ENCODE assay signal across 8 mouse cellular contexts in the genomic region with DNA sequence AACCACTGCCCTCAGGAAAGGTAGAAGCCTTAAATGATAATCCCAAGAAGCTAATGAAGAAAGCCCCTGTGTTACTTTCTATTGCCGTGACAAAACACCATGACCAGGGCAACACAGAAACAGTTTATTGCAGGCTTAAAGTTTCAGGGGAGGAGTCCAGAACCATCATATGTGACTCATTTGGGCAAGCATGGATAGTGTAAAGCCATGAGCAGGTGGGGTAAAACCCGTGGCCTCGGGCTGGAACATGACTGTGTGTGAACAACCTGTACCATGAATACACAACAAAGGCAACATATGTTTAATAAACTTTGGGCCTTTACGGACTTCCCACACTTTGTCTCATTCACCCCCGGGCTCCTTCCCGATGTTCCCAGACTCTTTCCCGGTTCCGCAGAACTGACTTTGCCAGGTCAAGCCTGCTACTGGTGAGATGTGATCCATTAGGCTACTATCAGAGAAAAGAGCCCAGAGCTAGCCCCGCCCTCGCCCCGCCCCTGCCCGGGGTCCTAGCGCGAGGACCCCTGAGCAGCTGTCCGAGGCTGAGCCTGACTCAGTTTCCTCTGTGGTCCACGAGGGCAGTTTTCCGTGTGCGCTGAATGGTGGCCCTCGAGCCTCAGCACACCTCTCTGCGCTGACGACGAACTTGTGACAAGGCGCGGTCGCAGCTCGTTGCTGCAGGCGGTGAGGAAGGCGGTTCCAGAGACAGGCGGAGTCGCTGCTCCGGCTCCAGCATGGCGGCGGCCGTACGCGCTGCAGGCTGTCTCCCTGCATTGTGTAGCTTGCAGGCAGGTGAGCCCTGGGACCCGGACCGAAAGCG. TPM values are rescaled to one million over a fixed set of nuclear protein-coding genes. Genes with fewer than 3 reads are reported as not detected.
DNase-seq lines count a peak whose midpoint lies in the region; ATAC-seq and TF ChIP-seq lines count a peak whose summit lies in the region.

A gene (minus strand): TSS at position 401 of the 820 bp plus-strand sequence.
A gene (plus strand): TSS at position 529 of the 820 bp plus-strand sequence.

- peak; percentile 84 for DNase-seq in c-Kit-positive CD71-positive TER-119-positive erythroid progenitor cells, embryonic 14.5 days (ENCODE audit: low spot score)
- DNase-seq in heart, postnatal 0 days (ENCODE audit: low spot score), result peak; percentile 69
- DNase-seq in kidney, postnatal 4 days, result peak; percentile 92 to 94

- peaks cover 3% of the 10 kb centered on the region for H3K27me3 ChIP-seq in E14TG2a.4 (ENCODE audit: insufficient read depth, low read length)
- no peaks in the 10 kb centered on the region for H3K27me3 ChIP-seq in forebrain, embryonic 12.5 days
- H3K27me3 ChIP-seq in heart, postnatal 0 days (ENCODE audit: control insufficient read depth, insufficient read depth, low read length), result no peaks in the 10 kb centered on the region
- H3K27me3 ChIP-seq in liver, embryonic 16.5 days (ENCODE audit: control insufficient read depth, insufficient read depth, low read depth, low read length), result no peaks in the 10 kb centered on the region
- H3K27me3 ChIP-seq in neural tube, embryonic 13.5 days, result no peaks in the 10 kb centered on the region
- H3K27me3 ChIP-seq in testis, adult 2 months (ENCODE audit: control insufficient read depth, insufficient read depth, low read length), result no peaks in the 10 kb centered on the region

- TF ChIP-seq CTCF in E14TG2a.4 (conservative IDR thresholded peaks at IDR 0.05; ENCODE audit: low read length), result no peak
- no peak for TF ChIP-seq CTCF in heart, postnatal 0 days (IDR thresholded peaks at IDR 0.05; ENCODE audit: low read depth)
- TF ChIP-seq CTCF in testis, adult 2 months (IDR thresholded peaks at IDR 0.05; ENCODE audit: control insufficient read depth, insufficient read depth, insufficient replicate concordance, low read depth, low read length), result no peak

- H3K4me3 ChIP-seq in E14TG2a.4 (replicated peaks; ENCODE audit: low read length), result peak within 1 kb of the TSS; percentile 97
- peak within 1 kb of the TSS; percentile 86 for H3K4me3 ChIP-seq in forebrain, embryonic 12.5 days (replicated peaks)
- peak within 1 kb of the TSS; percentile 94 for H3K4me3 ChIP-seq in heart, postnatal 0 days (ENCODE audit: low read depth, low read length)
- peak within 1 kb of the TSS; percentile 80 for H3K4me3 ChIP-seq in liver, embryonic 16.5 days (ENCODE audit: low read depth, low read length)
- H3K4me3 ChIP-seq in neural tube, embryonic 13.5 days, result peak within 1 kb of the TSS; percentile 82
- H3K4me3 ChIP-seq in testis, adult 2 months (ENCODE audit: control insufficient read depth, low read depth, low read length), result peak within 1 kb of the TSS; percentile 95

- 4% methylated on average over 39 of the region's 39 CpGs for WGBS in forebrain, embryonic 12.5 days
- 5% methylated on average over 39 of the region's 39 CpGs for WGBS in heart, postnatal 0 days
- 4% methylated on average over 39 of the region's 39 CpGs for WGBS in liver, embryonic 16.5 days (ENCODE audit: insufficient replicate concordance)
- 5% methylated on average over 39 of the region's 39 CpGs for WGBS in neural tube, embryonic 13.5 days

- no peaks in the 10 kb centered on the region for H3K9me3 ChIP-seq in E14TG2a.4 (ENCODE audit: low read length)
- no peaks in the 10 kb centered on the region for H3K9me3 ChIP-seq in forebrain, embryonic 12.5 days
- no peaks in the 10 kb centered on the region for H3K9me3 ChIP-seq in heart, postnatal 0 days (replicated peaks; ENCODE audit: control insufficient read depth, low read length)
- H3K9me3 ChIP-seq in liver, embryonic 16.5 days (replicated peaks; ENCODE audit: control insufficient read depth, low read length), result no peaks in the 10 kb centered on the region
- no peaks in the 10 kb centered on the region for H3K9me3 ChIP-seq in neural tube, embryonic 13.5 days

- H3K36me3 ChIP-seq in E14TG2a.4 (ENCODE audit: insufficient read depth, low read length), result peaks cover 13% of the 10 kb centered on the region
- H3K36me3 ChIP-seq in forebrain, embryonic 12.5 days (replicated peaks), result peaks cover 7% of the 10 kb centered on the region
- peaks cover 10% of the 10 kb centered on the region; the same call in 1 of the 2 replicates for H3K36me3 ChIP-seq in heart, postnatal 0 days (replicated peaks; ENCODE audit: control insufficient read depth, insufficient read depth, low read length)
- no peaks in the 10 kb centered on the region for H3K36me3 ChIP-seq in liver, embryonic 16.5 days (ENCODE audit: control insufficient read depth, insufficient read depth)
- peaks cover 13% of the 10 kb centered on the region; the same call in 1 of the 2 replicates for H3K36me3 ChIP-seq in neural tube, embryonic 13.5 days
- H3K36me3 ChIP-seq in testis, adult 2 months (ENCODE audit: control insufficient read depth, insufficient read depth, low read length), result no peaks in the 10 kb centered on the region

- peak; percentile 86 for ATAC-seq in forebrain, embryonic 12.5 days (ENCODE audit: low FRiP score)
- peak; percentile 77 for ATAC-seq in heart, postnatal 0 days (ENCODE audit: insufficient read depth, low read depth)
- peak; percentile 84 for ATAC-seq in liver, embryonic 16.5 days (ENCODE audit: low read depth)
- peak; percentile 77 for ATAC-seq in neural tube, embryonic 13.5 days (ENCODE audit: low read depth)

- H3K4me1 ChIP-seq in E14TG2a.4 (replicated peaks; ENCODE audit: low read depth, low read length), result peaks cover 57% of the 10 kb centered on the region
- H3K4me1 ChIP-seq in forebrain, embryonic 12.5 days, result peaks cover 26% of the 10 kb centered on the region
- H3K4me1 ChIP-seq in heart, postnatal 0 days (ENCODE audit: control insufficient read depth, insufficient read depth), result peaks cover 17% of the 10 kb centered on the region
- H3K4me1 ChIP-seq in liver, embryonic 16.5 days (ENCODE audit: control insufficient read depth, low read depth, low read length), result peaks cover 29% of the 10 kb centered on the region
- H3K4me1 ChIP-seq in neural tube, embryonic 13.5 days (replicated peaks), result peaks cover 34% of the 10 kb centered on the region
- H3K4me1 ChIP-seq in testis, adult 2 months (ENCODE audit: control insufficient read depth, insufficient read depth, low read length), result peaks cover 12% of the 10 kb centered on the region

- peak within 1 kb of the TSS; percentile 84 for H3K4me2 ChIP-seq in forebrain, embryonic 12.5 days
- peak within 1 kb of the TSS; percentile 83 for H3K4me2 ChIP-seq in heart, postnatal 0 days (ENCODE audit: low read depth, low read length)
- H3K4me2 ChIP-seq in liver, embryonic 16.5 days (ENCODE audit: low read depth, low read length), result peak within 1 kb of the TSS; percentile 81
- peak within 1 kb of the TSS; percentile 85 for H3K4me2 ChIP-seq in neural tube, embryonic 13.5 days

- peak; percentile 60; the same call in 1 of the 2 replicates for TF ChIP-seq POLR2A in testis, adult 2 months (IDR thresholded peaks at IDR 0.05; ENCODE audit: control insufficient read depth, low read depth, low read length)

- peak within 1 kb of the TSS; percentile 75 for H3K9ac ChIP-seq in forebrain, embryonic 12.5 days
- H3K9ac ChIP-seq in heart, postnatal 0 days (replicated peaks; ENCODE audit: low read depth, low read length), result peak within 1 kb of the TSS; percentile 93
- H3K9ac ChIP-seq in liver, embryonic 16.5 days (ENCODE audit: low read depth, low read length), result peak within 1 kb of the TSS; percentile 72
- H3K9ac ChIP-seq in neural tube, embryonic 13.5 days, result peak within 1 kb of the TSS; percentile 83

- H3K27ac ChIP-seq in forebrain, embryonic 12.5 days, result peak within 1 kb of the TSS; percentile 87
- H3K27ac ChIP-seq in heart, postnatal 0 days (ENCODE audit: low read depth), result peak within 1 kb of the TSS; percentile 86
- peak within 1 kb of the TSS; percentile 78 for H3K27ac ChIP-seq in liver, embryonic 16.5 days (ENCODE audit: low read length)
- peak within 1 kb of the TSS; percentile 94 for H3K27ac ChIP-seq in neural tube, embryonic 13.5 days (replicated peaks)
- peak within 1 kb of the TSS; percentile 97 for H3K27ac ChIP-seq in testis, adult 2 months (ENCODE audit: control insufficient read depth, insufficient read depth, low read depth, low read length)

- TF ChIP-seq EP300 in heart, postnatal 0 days (IDR thresholded peaks at IDR 0.05; ENCODE audit: low read depth), result peak; percentile 98

RNA-seq across cellular contexts. Expression of the first gene that starts in this region (rescaled TPM):
- polyA plus RNA-seq in forebrain, embryonic 12.5 days (2016; fragmentation: Nextera tagmentation; extraction: Ambion mirVana), result 8.0 and 8.4 TPM in 2 replicates
- 0.69 and 3.6 TPM in 2 replicates for total RNA-seq in heart, postnatal 0 days (2014; rRNA removed; ENCODE audit: low replicate concordance)
- polyA plus RNA-seq in heart, postnatal 0 days (2015; fragmentation: Nextera tagmentation; extraction: Ambion mirVana), result 1.4 and 1.6 TPM in 2 replicates
- 1.0 and 1.1 TPM in 2 replicates for polyA plus RNA-seq in liver, embryonic 16.5 days (2015; fragmentation: Nextera tagmentation; extraction: Ambion mirVana)
- 8.3 and 9.5 TPM in 2 replicates for polyA plus RNA-seq in neural tube, embryonic 13.5 days (2015; fragmentation: Nextera tagmentation; extraction: Ambion mirVana)
- polyA plus RNA-seq in testis, adult 2 months (2012; rRNA removed), result 5.6 and 6.0 TPM in 2 replicates

RNA-seq across cellular contexts. Expression of the second gene that starts in this region (rescaled TPM):
- 175 and 179 TPM in 2 replicates for polyA plus RNA-seq in forebrain, embryonic 12.5 days (2016; fragmentation: Nextera tagmentation; extraction: Ambion mirVana)
- total RNA-seq in heart, postnatal 0 days (2014; rRNA removed; ENCODE audit: low replicate concordance), result 48.8 and 109 TPM in 2 replicates
- polyA plus RNA-seq in heart, postnatal 0 days (2015; fragmentation: Nextera tagmentation; extraction: Ambion mirVana), result 150 and 156 TPM in 2 replicates
- polyA plus RNA-seq in liver, embryonic 16.5 days (2015; fragmentation: Nextera tagmentation; extraction: Ambion mirVana), result 65.0 and 72.5 TPM in 2 replicates
- polyA plus RNA-seq in neural tube, embryonic 13.5 days (2015; fragmentation: Nextera tagmentation; extraction: Ambion mirVana), result 126 and 131 TPM in 2 replicates
- polyA plus RNA-seq in testis, adult 2 months (2012; rRNA removed), result 32.6 and 33.8 TPM in 2 replicates

Comparison
In these comparisons a context has a peak if more than half of its experiments do, and no peak if none do; other contexts are left out.
1. Peak in every context shown above with its lines: DNase-seq, ATAC-seq, H3K4me3 ChIP-seq and H3K27ac ChIP-seq.